Mouse (Mus musculus) gastrocnemius, postnatal 4 days (tissue): Measurements from ENCODE around the gene Gan. TPM values are rescaled to one million over a fixed set of nuclear protein-coding genes. Genes with fewer than 3 reads are reported as not detected.

Experiments used
- DNase-seq, 2 experiments: peaks; one replicate each; pipeline ENCODE4 v3.0.0; 2021 to 2022; ENCODE audit warnings: low spot score in 2 of 2, mixed read lengths in 2 of 2
- total RNA-seq, 2 experiments: library from RNA; stranded (reverse); gene quantifications; 2 replicates each; pipeline ENCODE4 v1.2.3; 2021

Gene Gan
- total RNA-seq, 2 experiments from 2014 or later: 9.2 to 9.5 TPM

- DNase-seq: no peak
Observed at GRCm38 (mm10) chr8:117248341-117248740, 90.4 kb downstream of the Gan start.

DNA sequence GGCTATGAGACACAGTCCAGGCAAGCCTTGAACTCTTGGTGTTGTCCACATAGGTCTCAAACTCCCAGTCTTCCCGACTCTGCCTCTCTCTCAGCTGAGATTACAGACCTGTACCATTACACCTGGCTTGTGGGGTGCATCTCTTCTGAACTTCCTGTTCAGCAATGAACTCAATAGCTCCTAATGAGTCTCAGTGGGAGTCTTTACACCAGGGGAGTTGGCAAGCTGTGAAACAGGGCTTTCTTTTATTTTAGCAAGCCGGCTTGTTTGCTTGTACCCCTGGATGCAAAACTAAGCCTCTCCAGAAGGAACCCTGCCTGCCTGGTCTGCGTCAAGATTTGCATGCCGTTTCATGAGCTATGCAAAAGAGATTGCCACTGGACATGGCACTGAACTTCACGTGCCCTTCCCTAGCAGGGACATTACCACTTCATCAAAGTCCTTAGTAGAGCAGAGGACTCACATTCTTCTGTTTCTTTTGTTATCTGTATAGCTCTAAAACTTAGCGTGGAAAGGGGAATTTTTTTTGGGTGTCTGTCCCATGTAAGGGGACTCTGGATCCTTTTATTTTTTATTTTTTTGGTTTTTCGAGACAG, 93.2 kb downstream of the Gan start:
- DNase-seq: no peak

DNA sequence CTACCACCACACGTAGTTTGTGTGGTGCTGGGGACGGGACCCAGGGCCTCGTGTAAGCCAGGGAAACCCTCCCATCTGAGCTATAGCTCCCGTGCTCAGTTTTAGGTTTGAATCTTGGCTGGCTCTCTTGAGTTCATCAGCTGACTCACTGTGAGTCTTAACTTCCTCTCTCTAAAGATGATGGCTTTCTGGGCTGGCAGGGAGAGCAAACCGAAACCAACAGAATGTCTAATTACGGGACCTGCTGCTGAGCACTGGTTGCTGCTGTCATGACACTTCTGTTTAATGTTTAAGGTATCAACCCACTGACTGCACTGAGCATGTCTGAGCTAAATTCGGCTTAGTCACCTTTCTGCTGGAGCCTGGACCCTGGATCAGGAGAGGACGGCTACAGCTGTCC, 94.7 kb downstream of the Gan start:
- DNase-seq: no peak

- DNase-seq: no peak
Observed at GRCm38 (mm10) chr8:117253390-117254269, 95.7 kb downstream of the Gan start.

GRCm38 (mm10) chr8:117254496-117254895, 96.6 kb downstream of the Gan start:
- DNase-seq: no peak

GRCm38 (mm10) chr8:117256292-117256938, 98.5 kb downstream of the Gan start:
- DNase-seq: peak; percentile 93 to 96

- peak in 1 of 2 experiments; percentile 53 for DNase-seq
Observed at GRCm38 (mm10) chr8:117257029-117257820, 99.3 kb downstream of the Gan start, which contains the start of gene Cmip. Gene Cmip (plus strand): TSS chr8:117257064.

GRCm38 (mm10) chr8:117257821-117258575, 100.1 kb downstream of the Gan start:
- DNase-seq: peak in 1 of 2 experiments; percentile 46

DNA sequence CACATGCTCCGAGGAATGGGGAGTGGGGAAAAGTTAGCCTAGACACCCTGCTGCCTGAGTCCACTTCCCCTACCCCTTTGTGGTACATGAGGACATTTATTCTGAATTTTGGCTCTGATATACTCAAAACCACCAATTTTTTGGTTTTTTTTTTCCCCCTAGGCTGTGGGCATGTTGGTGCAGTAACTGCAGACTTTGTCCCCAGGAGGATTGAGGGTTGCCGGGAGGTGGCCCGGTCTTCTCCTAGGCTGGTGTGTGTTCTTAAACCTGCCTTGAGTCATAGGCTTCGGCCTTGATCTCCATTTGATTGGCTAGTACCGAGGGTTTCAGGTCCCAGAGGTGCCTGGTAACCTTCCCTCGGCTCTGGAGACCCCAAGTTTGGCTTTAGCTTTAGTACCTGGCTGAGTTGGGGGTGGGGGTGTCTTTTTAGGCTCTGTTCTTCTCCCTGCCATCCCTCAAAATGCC, 100.7 kb downstream of the Gan start:
- DNase-seq: no peak

GRCm38 (mm10) chr8:117259431-117260001, 101.6 kb downstream of the Gan start:
- DNase-seq: no peak

DNA sequence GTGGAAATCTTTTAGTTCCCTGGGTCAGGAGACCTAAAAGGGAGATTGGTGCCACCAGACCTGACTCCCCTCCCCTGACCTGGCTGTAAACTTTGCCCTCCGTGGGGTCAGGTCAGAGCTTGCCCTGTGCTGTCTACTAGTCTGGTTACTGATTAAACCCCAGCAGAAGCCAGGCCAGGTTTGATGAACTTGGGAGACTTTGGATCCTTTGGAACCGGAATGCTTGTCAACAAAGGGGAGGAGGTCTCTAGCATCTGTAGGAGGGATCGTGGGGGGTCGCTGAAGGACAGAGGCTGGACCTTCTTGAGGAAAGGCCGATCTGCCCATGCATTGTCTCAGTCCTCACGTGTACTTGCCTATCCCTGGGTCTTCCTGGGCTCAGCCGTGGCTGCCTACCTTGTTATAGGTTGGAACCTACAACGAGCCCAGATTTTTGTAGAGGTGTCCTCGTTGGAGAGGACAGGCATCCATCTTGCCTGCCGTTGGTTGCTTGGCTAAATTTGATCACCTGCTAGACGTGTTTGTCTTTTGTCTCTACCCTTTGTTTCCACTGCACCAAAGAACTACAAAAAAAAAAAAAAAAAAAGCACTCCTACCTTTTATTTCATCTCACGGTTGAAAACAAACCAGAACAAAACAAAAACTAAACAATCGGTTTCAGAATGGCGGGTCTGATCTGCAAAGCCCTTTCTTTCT, 102.4 kb downstream of the Gan start:
- DNase-seq: no peak

- no peak for DNase-seq
Observed at GRCm38 (mm10) chr8:117260930-117261475, 103.1 kb downstream of the Gan start.

DNA sequence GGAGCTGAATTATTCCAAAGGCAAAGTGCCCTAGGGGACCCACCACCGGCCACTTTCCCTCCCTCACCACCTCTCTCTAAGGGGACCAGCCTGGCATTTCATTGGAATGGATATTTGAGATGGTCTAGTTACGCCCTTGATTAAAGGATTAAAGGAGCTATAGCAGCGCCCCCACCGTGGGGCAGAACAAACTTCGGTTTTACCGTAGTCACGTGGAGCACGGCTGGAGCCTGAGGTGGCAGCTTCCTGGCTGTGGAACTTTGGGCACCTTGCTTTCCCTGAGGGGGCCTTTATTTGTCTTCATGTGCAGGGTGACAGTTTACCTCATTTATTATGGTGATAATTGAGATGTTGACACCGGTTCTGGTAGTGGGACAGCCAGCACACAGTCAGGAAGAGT, 103.8 kb downstream of the Gan start:
- DNase-seq: no peak

DNA sequence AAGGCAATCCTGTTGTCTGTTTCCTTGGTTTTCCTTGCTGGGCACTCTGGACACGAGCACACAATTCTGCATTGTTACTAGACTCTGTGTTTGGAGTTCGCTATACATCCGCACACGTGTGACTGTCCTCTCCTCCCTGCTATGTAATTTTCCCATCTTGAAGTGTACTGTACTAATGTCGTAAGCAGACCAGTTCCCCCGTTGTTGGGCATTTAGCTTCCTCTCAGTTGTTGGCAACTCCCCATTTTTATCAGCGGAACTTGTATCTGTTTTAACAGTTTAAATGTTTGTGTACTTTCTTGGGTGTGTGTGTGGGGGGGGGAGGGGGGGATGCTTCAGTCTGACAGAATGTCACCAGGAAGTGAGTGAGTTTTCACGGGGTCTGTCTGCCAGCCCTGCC, 104.8 kb downstream of the Gan start:
- DNase-seq: no peak

DNA sequence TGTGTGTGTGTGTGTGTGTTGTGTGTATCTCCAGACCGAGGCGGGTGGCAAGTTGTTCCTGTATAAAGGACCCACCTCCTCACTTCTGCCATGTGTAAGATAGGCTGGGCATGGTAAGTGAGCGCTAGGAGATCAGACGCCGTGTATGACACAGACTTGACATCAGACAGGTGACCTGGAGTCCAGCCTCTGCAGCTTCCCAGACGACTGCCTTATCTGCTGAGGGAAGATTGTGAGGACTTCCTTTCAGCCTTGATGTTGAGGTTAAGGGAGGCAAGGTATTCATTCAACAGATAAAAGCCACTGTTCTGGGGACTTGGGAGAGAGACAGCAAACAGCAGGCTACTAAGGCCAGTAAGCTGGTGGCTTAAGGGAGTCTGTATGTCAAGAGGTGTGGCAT, 105.5 kb downstream of the Gan start:
- no peak for DNase-seq

- no peak for DNase-seq
Observed at GRCm38 (mm10) chr8:117265079-117265478, 107.1 kb downstream of the Gan start.
